Mouse (Mus musculus): ENCODE data around the gene Lypd5. TPM values are rescaled to one million over a fixed set of nuclear protein-coding genes. Genes with fewer than 3 reads are reported as not detected.

Gene Lypd5
- not detected in 2 replicates for polyA plus RNA-seq (2021; fragmentation: Nextera tagmentation)
- long read RNA-seq, experiment 1 = 0 reads
- long read RNA-seq, experiment 2 = 0 reads

GRCm38 (mm10) chr7:24348896-24349295 is at the start of gene Lypd5:
TSS of gene Lypd5 (plus strand) at chr7:24349196.

GRCm38 (mm10) chr7:24300771-24301282 is 48.2 kb upstream of the Lypd5 start, which contains the start of gene Zfp61:
TSS of gene Zfp61 (minus strand) at chr7:24301232.

GRCm38 (mm10) chr7:24316567-24317092 is 32.4 kb upstream of the Lypd5 start, which contains the start of gene Zfp94:
TSS of gene Zfp94 (minus strand) at chr7:24316666.

GRCm38 (mm10) chr7:24333304-24333986 is 15.6 kb upstream of the Lypd5 start, which contains the start of gene Tescl:
TSS of gene Tescl (minus strand) at chr7:24333936.

GRCm38 (mm10) chr7:24369731-24370541 is 20.9 kb downstream of the Lypd5 start, which contains the start of gene Kcnn4:
TSS of gene Kcnn4 (plus strand) at chr7:24370263.

GRCm38 (mm10) chr7:24399256-24400081 is 50.5 kb downstream of the Lypd5 start, which contains the start of gene Smg9:
TSS of gene Smg9 (plus strand) at chr7:24399619.

Other genes with a start within 250 kb of the Lypd5 start
- 2.7 and 3.6 TPM in 2 replicates for gene Zfp112, start 236.9 kb upstream of the Lypd5 start, polyA plus RNA-seq (2021; fragmentation: Nextera tagmentation)
- gene Zfp235, start 215.0 kb upstream of the Lypd5 start, polyA plus RNA-seq (2021; fragmentation: Nextera tagmentation) = 12.2 and 13.5 TPM in 2 replicates
- 0.93 and 0.98 TPM in 2 replicates for gene Zfp114, start 174.1 kb upstream of the Lypd5 start, polyA plus RNA-seq (2021; fragmentation: Nextera tagmentation)
- gene Zfp111, start 137.8 kb upstream of the Lypd5 start, polyA plus RNA-seq (2021; fragmentation: Nextera tagmentation) = 1.6 TPM in 2 replicates
- 4.4 and 4.6 TPM in 2 replicates for gene Zfp109, start 111.6 kb upstream of the Lypd5 start, polyA plus RNA-seq (2021; fragmentation: Nextera tagmentation)
- gene Zfp108, start 94.4 kb upstream of the Lypd5 start, polyA plus RNA-seq (2021; fragmentation: Nextera tagmentation) = 2.8 and 3.1 TPM in 2 replicates
- 6.1 and 7.0 TPM in 2 replicates for gene Zfp93, start 78.8 kb upstream of the Lypd5 start, polyA plus RNA-seq (2021; fragmentation: Nextera tagmentation)
- 10.9 and 15.1 TPM in 2 replicates for gene Zfp61, start 48.0 kb upstream of the Lypd5 start, polyA plus RNA-seq (2021; fragmentation: Nextera tagmentation)
- gene Zfp94, start 32.5 kb upstream of the Lypd5 start, polyA plus RNA-seq (2021; fragmentation: Nextera tagmentation) = 14.5 and 15.2 TPM in 2 replicates
- gene Tescl, start 15.3 kb upstream of the Lypd5 start, polyA plus RNA-seq (2021; fragmentation: Nextera tagmentation) = not detected in 2 replicates
- gene Kcnn4, start 21.1 kb downstream of the Lypd5 start, polyA plus RNA-seq (2021; fragmentation: Nextera tagmentation) = 0.45 and 0.63 TPM in 2 replicates
- 15.3 and 22.7 TPM in 2 replicates for gene Smg9, start 50.4 kb downstream of the Lypd5 start, polyA plus RNA-seq (2021; fragmentation: Nextera tagmentation)
- gene Irgc1, start 103.1 kb downstream of the Lypd5 start, polyA plus RNA-seq (2021; fragmentation: Nextera tagmentation) = 0.33 and 0.49 TPM in 2 replicates
- gene Plaur, start 113.3 kb downstream of the Lypd5 start, polyA plus RNA-seq (2021; fragmentation: Nextera tagmentation) = 3.0 and 3.1 TPM in 2 replicates
- gene Cadm4, start 132.8 kb downstream of the Lypd5 start, polyA plus RNA-seq (2021; fragmentation: Nextera tagmentation) = 6.4 and 35.9 TPM in 2 replicates
- 108 and 111 TPM in 2 replicates for gene Zfp428, start 157.8 kb downstream of the Lypd5 start, polyA plus RNA-seq (2021; fragmentation: Nextera tagmentation)
- gene AC161166.1, start 163.3 kb downstream of the Lypd5 start, polyA plus RNA-seq (2021; fragmentation: Nextera tagmentation) = not detected in 2 replicates
- 11.2 and 13.6 TPM in 2 replicates for gene Irgq, start 181.5 kb downstream of the Lypd5 start, polyA plus RNA-seq (2021; fragmentation: Nextera tagmentation)
- not detected in 2 replicates for gene Pinlyp, start 196.9 kb downstream of the Lypd5 start, polyA plus RNA-seq (2021; fragmentation: Nextera tagmentation)
- gene Xrcc1, start 197.1 kb downstream of the Lypd5 start, polyA plus RNA-seq (2021; fragmentation: Nextera tagmentation) = 24.9 and 25.5 TPM in 2 replicates
- 30.8 and 34.3 TPM in 2 replicates for gene Ethe1, start 238.3 kb downstream of the Lypd5 start, polyA plus RNA-seq (2021; fragmentation: Nextera tagmentation)
- gene Zfp575, start 238.4 kb downstream of the Lypd5 start, polyA plus RNA-seq (2021; fragmentation: Nextera tagmentation) = 8.4 and 13.6 TPM in 2 replicates

Data from left cerebral cortex, adult 6 months (tissue).